Mouse (Mus musculus): ENCODE results near the gene Gm20388.

GRCm38 (mm10) chr8:122927841-122928240 lies 3017.2 kb downstream of the Gm20388 start:
- TF ChIP-seq POLR2A (IDR thresholded peaks at IDR 0.05; ENCODE audit: insufficient read depth, low read depth, low read length) (no peak), CTCF (IDR thresholded peaks at IDR 0.05; ENCODE audit: insufficient read depth, low read depth, low read length) (no peak)

Measured in olfactory bulb, adult 2 months (tissue).